In genomic region chr9:95194158-95194557, GRCm38 (mm10) we compare ENCODE assay signal across 9 mouse cellular contexts.
DNase-seq lines count a peak whose midpoint lies in the region; ATAC-seq and TF ChIP-seq lines count a peak whose summit lies in the region.
"Had no signal": no experiment of that assay in that cellular context is flagged by ENCODE, and none has a peak within 500 bp of the region (broad histone marks: within the 10 kb centered on the region; RNA-seq: fewer than 3 reads in every experiment).

No protein-coding gene starts in this region.

- no peak overlapping the region for H3K4me3 ChIP-seq in liver, embryonic 12.5 days
- H3K4me3 ChIP-seq in kidney, postnatal 0 days (replicated peaks; ENCODE audit: low read depth, low read length), result no peak overlapping the region
- H3K4me3 ChIP-seq in stomach, embryonic 15.5 days (replicated peaks), result no peak overlapping the region
- H3K4me3 ChIP-seq in forebrain, postnatal 0 days (ENCODE audit: low read depth, low read length), result no peak overlapping the region
- H3K4me3 ChIP-seq: limb, embryonic 13.5 days had no signal

- TF ChIP-seq CTCF in kidney, postnatal 0 days (IDR thresholded peaks at IDR 0.05; ENCODE audit: low read depth), result no peak
- TF ChIP-seq CTCF in forebrain, postnatal 0 days (IDR thresholded peaks at IDR 0.05; ENCODE audit: low read depth), result no peak

- H3K9ac ChIP-seq in liver, embryonic 12.5 days, result no peak overlapping the region
- H3K9ac ChIP-seq in kidney, postnatal 0 days (ENCODE audit: low read depth, low read length), result no peak overlapping the region
- no peak overlapping the region for H3K9ac ChIP-seq in stomach, embryonic 15.5 days
- H3K9ac ChIP-seq in forebrain, postnatal 0 days, result no peak overlapping the region
- H3K9ac ChIP-seq: limb, embryonic 13.5 days had no signal

- no peaks in the 10 kb centered on the region for H3K9me3 ChIP-seq in liver, embryonic 12.5 days (replicated peaks)
- H3K9me3 ChIP-seq in kidney, postnatal 0 days (replicated peaks; ENCODE audit: low read length), result no peaks in the 10 kb centered on the region
- no peaks in the 10 kb centered on the region for H3K9me3 ChIP-seq in stomach, embryonic 15.5 days
- H3K9me3 ChIP-seq in forebrain, postnatal 0 days (ENCODE audit: low read length), result no peaks in the 10 kb centered on the region
- H3K9me3 ChIP-seq: limb, embryonic 13.5 days had no signal

- H3K36me3 ChIP-seq in liver, embryonic 12.5 days, result no peaks in the 10 kb centered on the region
- H3K36me3 ChIP-seq in kidney, postnatal 0 days (ENCODE audit: insufficient read depth, low read length), result no peaks in the 10 kb centered on the region
- H3K36me3 ChIP-seq in stomach, embryonic 15.5 days, result no peaks in the 10 kb centered on the region
- no peaks in the 10 kb centered on the region for H3K36me3 ChIP-seq in forebrain, postnatal 0 days (ENCODE audit: insufficient read depth)
- H3K36me3 ChIP-seq: limb, embryonic 13.5 days had no signal

- H3K27ac ChIP-seq in liver, embryonic 12.5 days, result no peak overlapping the region
- no peak overlapping the region for H3K27ac ChIP-seq in kidney, postnatal 0 days
- H3K27ac ChIP-seq in stomach, embryonic 15.5 days, result peak overlapping the region; percentile 64
- no peak overlapping the region for H3K27ac ChIP-seq in forebrain, postnatal 0 days (ENCODE audit: low read depth, low read length)
- H3K27ac ChIP-seq: limb, embryonic 13.5 days had no signal

- peaks cover 20% of the 10 kb centered on the region for H3K4me1 ChIP-seq in liver, embryonic 12.5 days
- H3K4me1 ChIP-seq in kidney, postnatal 0 days (replicated peaks; ENCODE audit: insufficient read depth, low read length), result no peaks in the 10 kb centered on the region
- peaks cover 20% of the 10 kb centered on the region for H3K4me1 ChIP-seq in stomach, embryonic 15.5 days
- no peaks in the 10 kb centered on the region for H3K4me1 ChIP-seq in forebrain, postnatal 0 days (ENCODE audit: insufficient read depth)

- DNase-seq in liver, result peak; percentile 56
- peak; percentile 57 to 61 for DNase-seq in heart, adult 9 months (ENCODE audit: low spot score in 2 of 2)
- DNase-seq in kidney, postnatal 0 days (ENCODE audit: low spot score), result peak; percentile 78
- no peak for DNase-seq in urinary bladder, adult 2 months (ENCODE audit: low spot score)
- no peak for DNase-seq in thymus, postnatal 36 days
- DNase-seq in forebrain, postnatal 0 days, result no peak

- no peak for ATAC-seq in liver, embryonic 12.5 days
- no peak; the same call in 1 of the 2 replicates for ATAC-seq in kidney, postnatal 0 days (replicated peaks; ENCODE audit: low FRiP score, low read depth)
- peak; percentile 44; the same call in 1 of the 2 replicates for ATAC-seq in stomach, embryonic 15.5 days (ENCODE audit: insufficient read depth, low FRiP score, low read depth)
- no peak for ATAC-seq in forebrain, postnatal 0 days

- no peaks in the 10 kb centered on the region for H3K27me3 ChIP-seq in liver, embryonic 12.5 days (replicated peaks)
- no peaks in the 10 kb centered on the region for H3K27me3 ChIP-seq in kidney, postnatal 0 days (ENCODE audit: insufficient read depth, low read length)
- H3K27me3 ChIP-seq in stomach, embryonic 15.5 days (replicated peaks), result no peaks in the 10 kb centered on the region
- H3K27me3 ChIP-seq in forebrain, postnatal 0 days (ENCODE audit: insufficient read depth, low read length), result no peaks in the 10 kb centered on the region
- H3K27me3 ChIP-seq: limb, embryonic 13.5 days had no signal

- H3K4me2 ChIP-seq in liver, embryonic 12.5 days, result no peak overlapping the region
- H3K4me2 ChIP-seq in kidney, postnatal 0 days (ENCODE audit: low read length), result no peak overlapping the region
- no peak overlapping the region for H3K4me2 ChIP-seq in stomach, embryonic 15.5 days
- no peak overlapping the region for H3K4me2 ChIP-seq in forebrain, postnatal 0 days (ENCODE audit: low read depth)
- H3K4me2 ChIP-seq: limb, embryonic 13.5 days had no signal

- 24% methylated on average over 5 of the region's 5 CpGs for WGBS in liver, embryonic 12.5 days (ENCODE audit: insufficient replicate concordance)
- WGBS in kidney, postnatal 0 days, result 35% methylated on average over 5 of the region's 5 CpGs
- 24% methylated on average over 5 of the region's 5 CpGs for WGBS in stomach, embryonic 15.5 days
- 70% methylated on average over 5 of the region's 5 CpGs for WGBS in forebrain, postnatal 0 days

Comparison
In these comparisons a context has a peak if more than half of its experiments do, and no peak if none do; other contexts are left out.
1. DNase-seq: peak in liver (single experiment), heart, adult 9 months (2 of 2) and kidney, postnatal 0 days (single experiment); none in urinary bladder, adult 2 months (single experiment), thymus, postnatal 36 days (0 of 2) and forebrain, postnatal 0 days (single experiment).